Mouse (Mus musculus): ENCODE results near the gene Gm4779.
"Not testable (repeated sequence)": the region's sequence is repeated elsewhere in the genome, so short reads cannot be mapped to it uniquely, and the experiment has no call there.

The Gm4779 gene

GRCm38 (mm10) chrX:101794342-101794741 lies at the start of gene Gm4779, which contains the start of gene 8030474K03Rik:
Gene Gm4779, minus strand, starts transcription at chrX:101794423.
Gene 8030474K03Rik, plus strand, starts transcription at chrX:101794656.
- no peak for DNase-seq (ENCODE audit: low spot score in 2 of 2)

GRCm38 (mm10) chrX:101819980-101820379 lies 25.8 kb upstream of the Gm4779 start:
- DNase-seq (ENCODE audit: low spot score in 2 of 2), result not testable (repeated sequence)

- no peak for DNase-seq (ENCODE audit: low spot score in 2 of 2)
Observed at GRCm38 (mm10) chrX:101819163-101819562, 24.9 kb upstream of the Gm4779 start.

GRCm38 (mm10) chrX:101811750-101812149 lies 17.5 kb upstream of the Gm4779 start:
- DNase-seq (ENCODE audit: low spot score in 2 of 2), result no peak

GRCm38 (mm10) chrX:101805512-101805911 lies 11.3 kb upstream of the Gm4779 start:
- DNase-seq (ENCODE audit: low spot score in 2 of 2), result no peak

GRCm38 (mm10) chrX:101791551-101791950 lies 2.7 kb downstream of the Gm4779 start:
- DNase-seq (ENCODE audit: low spot score in 2 of 2), result no peak

GRCm38 (mm10) chrX:101772035-101772434 lies 22.2 kb downstream of the Gm4779 start:
- DNase-seq (ENCODE audit: low spot score in 2 of 2), result peak; percentile 11 to 56

GRCm38 (mm10) chrX:101770307-101770706 lies 23.9 kb downstream of the Gm4779 start:
- no peak for DNase-seq (ENCODE audit: low spot score in 2 of 2)

GRCm38 (mm10) chrX:101769478-101769877 lies 24.7 kb downstream of the Gm4779 start:
- DNase-seq (ENCODE audit: low spot score in 2 of 2), result no peak

GRCm38 (mm10) chrX:101767280-101767679 lies 26.9 kb downstream of the Gm4779 start:
- no peak for DNase-seq (ENCODE audit: low spot score in 2 of 2)

- no peak for DNase-seq (ENCODE audit: low spot score in 2 of 2)
Observed at GRCm38 (mm10) chrX:101765111-101765510, 29.1 kb downstream of the Gm4779 start.

GRCm38 (mm10) chrX:101764621-101765020 lies 29.6 kb downstream of the Gm4779 start:
- DNase-seq (ENCODE audit: low spot score in 2 of 2), result no peak

GRCm38 (mm10) chrX:101754478-101754877 lies 39.7 kb downstream of the Gm4779 start:
- DNase-seq (ENCODE audit: low spot score in 2 of 2), result no peak

- no peak for DNase-seq (ENCODE audit: low spot score in 2 of 2)
Observed at GRCm38 (mm10) chrX:101750144-101750543, 44.1 kb downstream of the Gm4779 start.

GRCm38 (mm10) chrX:101741064-101741433 lies 53.2 kb downstream of the Gm4779 start:
- no peak for DNase-seq (ENCODE audit: low spot score in 2 of 2)

- no peak for DNase-seq (ENCODE audit: low spot score in 2 of 2)
Observed at GRCm38 (mm10) chrX:101740335-101741063, 53.7 kb downstream of the Gm4779 start.
